Mouse (Mus musculus): ENCODE data around the gene Tmem210. TPM values are rescaled to one million over a fixed set of nuclear protein-coding genes. Genes with fewer than 3 reads are reported as not detected.

Tmem210 gene
- polyA plus RNA-seq, 2 experiments from 2014 or later: not detected

Other genes starting within 250 kb of the Tmem210 start
- 10 to 100 TPM in 1 of 2 experiments, 1 to 10 TPM in 1; 8.6 to 13.7 TPM for gene Nsmf, start 233.8 kb upstream of the Tmem210 start, polyA plus RNA-seq (2017; shearing (Covaris generic))
- under 1 TPM in 1 of 2 experiments, not detected in 1; 0.52 TPM for gene Entpd8, start 207.8 kb upstream of the Tmem210 start, polyA plus RNA-seq (2017; shearing (Covaris generic))
- 1 to 10 TPM; 5.5 to 7.0 TPM for gene Noxa1, start 193.0 kb upstream of the Tmem210 start, polyA plus RNA-seq (2017; shearing (Covaris generic))
- gene Nrarp, start 107.4 kb upstream of the Tmem210 start, polyA plus RNA-seq (2017; shearing (Covaris generic)): under 1 TPM in 1 of 2 experiments, not detected in 1; 0.28 TPM
- 10 to 100 TPM; 60.5 to 94.3 TPM for gene Tor4a, start 91.3 kb upstream of the Tmem210 start, polyA plus RNA-seq (2017; shearing (Covaris generic))
- 10 to 100 TPM; 48.2 to 55.8 TPM for gene Nelfb, start 76.7 kb upstream of the Tmem210 start, polyA plus RNA-seq (2017; shearing (Covaris generic))
- not detected for gene Stpg3, start 73.5 kb upstream of the Tmem210 start, polyA plus RNA-seq (2017; shearing (Covaris generic))
- not detected for gene Fam166a, start 69.4 kb upstream of the Tmem210 start, polyA plus RNA-seq (2017; shearing (Covaris generic))
- 100 to 1,000 TPM in 1 of 2 experiments, 10 to 100 TPM in 1; 94.5 to 120 TPM for gene Tubb4b, start 63.4 kb upstream of the Tmem210 start, polyA plus RNA-seq (2017; shearing (Covaris generic))
- gene Slc34a3, start 53.8 kb upstream of the Tmem210 start, polyA plus RNA-seq (2017; shearing (Covaris generic)): not detected
- not detected for gene Rnf224, start 51.4 kb upstream of the Tmem210 start, polyA plus RNA-seq (2017; shearing (Covaris generic))
- under 1 TPM; 0.38 to 0.57 TPM for gene Rnf208, start 45.9 kb upstream of the Tmem210 start, polyA plus RNA-seq (2017; shearing (Covaris generic))
- gene Cysrt1, start 45.7 kb upstream of the Tmem210 start, polyA plus RNA-seq (2017; shearing (Covaris generic)): not detected
- gene AL732309.1, start 41.3 kb upstream of the Tmem210 start, polyA plus RNA-seq (2017; shearing (Covaris generic)): 1 to 10 TPM; 5.9 to 7.1 TPM
- gene Tmem203, start 32.7 kb upstream of the Tmem210 start, polyA plus RNA-seq (2017; shearing (Covaris generic)): 10 to 100 TPM in 1 of 2 experiments, 1 to 10 TPM in 1; 9.5 to 10.4 TPM
- 1 to 10 TPM; 1.8 to 3.8 TPM for gene Tprn, start 25.5 kb upstream of the Tmem210 start, polyA plus RNA-seq (2017; shearing (Covaris generic))
- gene Ssna1, start 15.7 kb upstream of the Tmem210 start, polyA plus RNA-seq (2017; shearing (Covaris generic)): 100 to 1,000 TPM; 124 to 131 TPM
- 10 to 100 TPM; 34.8 to 54.1 TPM for gene Anapc2, start 15.7 kb upstream of the Tmem210 start, polyA plus RNA-seq (2017; shearing (Covaris generic))
- not detected for gene Lrrc26, start 1.8 kb downstream of the Tmem210 start, polyA plus RNA-seq (2017; shearing (Covaris generic))
- gene Grin1, start 31.0 kb downstream of the Tmem210 start, polyA plus RNA-seq (2017; shearing (Covaris generic)): not detected
- 10 to 100 TPM; 21.7 to 32.4 TPM for gene Man1b1, start 44.2 kb downstream of the Tmem210 start, polyA plus RNA-seq (2017; shearing (Covaris generic))
- 10 to 100 TPM; 15.5 to 24.6 TPM for gene Dpp7, start 68.2 kb downstream of the Tmem210 start, polyA plus RNA-seq (2017; shearing (Covaris generic))
- gene Uap1l1, start 77.5 kb downstream of the Tmem210 start, polyA plus RNA-seq (2017; shearing (Covaris generic)): 10 to 100 TPM; 18.0 to 18.8 TPM
- gene Sapcd2, start 84.2 kb downstream of the Tmem210 start, polyA plus RNA-seq (2017; shearing (Covaris generic)): 1 to 10 TPM in 1 of 2 experiments, under 1 TPM in 1; 0.58 to 1.2 TPM
- not detected for gene Entpd2, start 107.7 kb downstream of the Tmem210 start, polyA plus RNA-seq (2017; shearing (Covaris generic))
- gene Npdc1, start 111.2 kb downstream of the Tmem210 start, polyA plus RNA-seq (2017; shearing (Covaris generic)): 1 to 10 TPM; 1.4 to 2.3 TPM
- 10 to 100 TPM in 1 of 2 experiments, 1 to 10 TPM in 1; 4.0 to 11.7 TPM for gene Fut7, start 135.1 kb downstream of the Tmem210 start, polyA plus RNA-seq (2017; shearing (Covaris generic))
- 10 to 100 TPM; 31.9 to 45.3 TPM for gene Abca2, start 140.6 kb downstream of the Tmem210 start, polyA plus RNA-seq (2017; shearing (Covaris generic))
- 1 to 10 TPM; 1.2 to 2.2 TPM for gene Clic3, start 168.7 kb downstream of the Tmem210 start, polyA plus RNA-seq (2017; shearing (Covaris generic))
- gene Paxx, start 172.9 kb downstream of the Tmem210 start, polyA plus RNA-seq (2017; shearing (Covaris generic)): 100 to 1,000 TPM in 1 of 2 experiments, 10 to 100 TPM in 1; 74.7 to 102 TPM
- not detected for gene Ptgds, start 181.9 kb downstream of the Tmem210 start, polyA plus RNA-seq (2017; shearing (Covaris generic))
- gene Lcn12, start 205.8 kb downstream of the Tmem210 start, polyA plus RNA-seq (2017; shearing (Covaris generic)): not detected
- gene Fbxw5, start 212.6 kb downstream of the Tmem210 start, polyA plus RNA-seq (2017; shearing (Covaris generic)): 100 to 1,000 TPM in 1 of 2 experiments, 10 to 100 TPM in 1; 60.7 to 143 TPM
- 1 to 10 TPM; 4.5 to 4.6 TPM for gene C8g, start 213.6 kb downstream of the Tmem210 start, polyA plus RNA-seq (2017; shearing (Covaris generic))

Measured in CD4-positive, CD25-positive, alpha-beta regulatory T cell, adult 4 months (primary cell).